Mouse (Mus musculus) liver, postnatal 0 days (tissue): ENCODE data around the gene Cib1.

Experiments
- CTCF ChIP-seq: sonication (generic); IDR thresholded peaks from 2 replicates; pipeline ENCODE4 v1.5.1; 2016; ENCODE audit warnings: antibody characterized with exemption, low read depth
- EP300 ChIP-seq: IDR thresholded peaks from 2 replicates; pipeline ENCODE4 v1.6.1; 2016; ENCODE audit warnings: antibody characterized with exemption, low read depth, mild to moderate bottlenecking

DNA sequence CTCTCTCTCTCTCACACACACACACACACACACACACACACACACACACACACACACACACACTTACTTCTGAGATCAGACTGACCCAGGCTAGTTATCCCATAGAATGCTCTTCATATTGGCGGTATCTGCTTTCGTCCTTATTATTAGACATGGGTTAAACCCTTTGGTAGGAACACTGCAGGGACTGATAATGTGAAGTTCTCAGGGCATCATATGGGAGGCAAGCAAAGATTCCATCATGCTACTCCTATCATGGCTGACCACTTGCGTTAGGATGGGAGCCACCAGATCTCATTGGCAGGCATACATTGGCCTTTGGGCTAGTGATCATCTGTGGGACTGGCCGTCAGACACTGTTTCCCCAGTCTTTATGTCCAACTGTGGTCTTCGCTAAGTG, 37.5 kb downstream of the Cib1 start:
- TF ChIP-seq CTCF (no peak), EP300 (peak; percentile 89)
